Mouse (Mus musculus): Measurements from ENCODE around the gene Olfr156. TPM values are rescaled to one million over a fixed set of nuclear protein-coding genes. Genes with fewer than 3 reads are reported as not detected.

The Olfr156 gene
- polyA plus RNA-seq (2012; rRNA removed) (not detected in 2 replicates), polyA plus RNA-seq (2014; fragmentation: Nextera tagmentation; extraction: Ambion mirVana) (not detected in 2 replicates)

DNA sequence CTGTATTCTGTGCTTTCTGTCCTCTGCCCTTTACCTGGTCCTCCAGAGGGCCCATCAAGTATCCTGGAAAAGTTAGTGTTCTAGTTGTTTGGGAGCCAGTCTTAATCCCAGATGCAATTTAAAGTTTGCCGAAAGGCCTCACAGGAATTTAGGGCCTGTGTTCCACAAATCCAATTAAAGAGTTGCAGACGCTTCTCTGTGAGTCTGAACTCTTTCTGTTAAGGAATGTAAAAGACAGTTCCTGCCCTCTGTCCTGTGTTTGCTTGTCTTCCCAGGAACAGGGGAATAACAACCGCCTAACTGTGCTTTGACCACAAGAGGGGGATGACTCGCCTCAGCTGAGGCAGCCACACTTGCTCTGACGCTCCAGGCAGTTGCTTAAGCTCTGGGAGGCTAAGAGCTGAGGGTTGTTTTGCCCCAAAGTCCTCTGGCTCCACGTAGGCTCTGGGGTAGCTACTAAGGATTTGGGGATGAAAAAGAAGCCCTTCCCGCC lies at the start of gene Olfr156:
Olfr156 (minus strand) TSS at position 51 of the 493 bp plus-strand sequence.
- no peak for DNase-seq (ENCODE audit: low read depth in 3 of 3, low spot score in 3 of 3)
- Histone ChIP-seq H3K27me3 (ENCODE audit: control insufficient read depth, insufficient read depth, low read length) (no peaks in the 10 kb centered on the region), H3K9me3 (ENCODE audit: control insufficient read depth, low read length) (no peaks in the 10 kb centered on the region), H3K4me2 (ENCODE audit: low read depth) (no peak within 1 kb of the TSS), H3K27ac (no peak within 1 kb of the TSS), H3K4me1 (replicated peaks; ENCODE audit: control insufficient read depth in 2 of 2, insufficient read depth in 2 of 2, low read length in 1 of 2) (no peaks in the 10 kb centered on the region), H3K36me3 (replicated peaks; ENCODE audit: control insufficient read depth, insufficient read depth, low read depth) (no peaks in the 10 kb centered on the region), H3K9ac (replicated peaks) (no peak within 1 kb of the TSS), H3K4me3 (ENCODE audit: insufficient read depth in 1 of 2, low read depth in 2 of 2, low read length in 2 of 2) (no peak within 1 kb of the TSS)
- WGBS (ENCODE audit: insufficient replicate concordance): 26% methylated on average over 7 of the region's 7 CpGs
- TF ChIP-seq CTCF (IDR thresholded peaks at IDR 0.05; ENCODE audit: low read depth): peak; percentile 60
- TF ChIP-seq EP300 (IDR thresholded peaks at IDR 0.05; ENCODE audit: low read depth): no peak
- no peak for ATAC-seq (ENCODE audit: insufficient read depth)

GRCm38 (mm10) chr4:43869821-43870220 lies 46.1 kb upstream of the Olfr156 start:
- H3K9me3 ChIP-seq (ENCODE audit: control insufficient read depth, low read length): no peaks in the 10 kb centered on the region
- H3K4me2 ChIP-seq (ENCODE audit: low read depth): no peak overlapping the region
- ATAC-seq (ENCODE audit: insufficient read depth) (no peak), DNase-seq (ENCODE audit: low read depth in 3 of 3, low spot score in 3 of 3) (no peak)
- TF ChIP-seq CTCF (IDR thresholded peaks at IDR 0.05; ENCODE audit: low read depth) (no peak), EP300 (IDR thresholded peaks at IDR 0.05; ENCODE audit: low read depth) (no peak)
- H3K36me3 ChIP-seq (replicated peaks; ENCODE audit: control insufficient read depth, insufficient read depth, low read depth): no peaks in the 10 kb centered on the region
- H3K27me3 ChIP-seq (ENCODE audit: control insufficient read depth, insufficient read depth, low read length): no peaks in the 10 kb centered on the region
- WGBS (ENCODE audit: insufficient replicate concordance): 76% methylated on average over 10 of the region's 10 CpGs
- no peak overlapping the region for H3K27ac ChIP-seq
- no peak overlapping the region for H3K4me3 ChIP-seq (ENCODE audit: insufficient read depth in 1 of 2, low read depth in 2 of 2, low read length in 2 of 2)
- no peaks in the 10 kb centered on the region for H3K4me1 ChIP-seq (replicated peaks; ENCODE audit: control insufficient read depth in 2 of 2, insufficient read depth in 2 of 2, low read length in 1 of 2)
- no peak overlapping the region for H3K9ac ChIP-seq (replicated peaks)

- no peaks in the 10 kb centered on the region for H3K9me3 ChIP-seq (ENCODE audit: control insufficient read depth, low read length)
- TF ChIP-seq EP300 (IDR thresholded peaks at IDR 0.05; ENCODE audit: low read depth): no peak
- TF ChIP-seq CTCF (IDR thresholded peaks at IDR 0.05; ENCODE audit: low read depth): no peak
- no peak overlapping the region for H3K27ac ChIP-seq
- no peak overlapping the region for H3K4me2 ChIP-seq (ENCODE audit: low read depth)
- no peak overlapping the region for H3K4me3 ChIP-seq (ENCODE audit: insufficient read depth in 1 of 2, low read depth in 2 of 2, low read length in 2 of 2)
- no peaks in the 10 kb centered on the region for H3K36me3 ChIP-seq (replicated peaks; ENCODE audit: control insufficient read depth, insufficient read depth, low read depth)
- no peak for ATAC-seq (ENCODE audit: insufficient read depth)
- H3K4me1 ChIP-seq (replicated peaks; ENCODE audit: control insufficient read depth in 2 of 2, insufficient read depth in 2 of 2, low read length in 1 of 2): no peaks in the 10 kb centered on the region
- H3K9ac ChIP-seq (replicated peaks): no peak overlapping the region
- no peak for DNase-seq (ENCODE audit: low read depth in 3 of 3, low spot score in 3 of 3)
- H3K27me3 ChIP-seq (ENCODE audit: control insufficient read depth, insufficient read depth, low read length): no peaks in the 10 kb centered on the region
- WGBS (ENCODE audit: insufficient replicate concordance): 41% methylated on average over 4 of the region's 4 CpGs
Measured at GRCm38 (mm10) chr4:43863298-43863697, 39.6 kb upstream of the Olfr156 start.

- H3K36me3 ChIP-seq (replicated peaks; ENCODE audit: control insufficient read depth, insufficient read depth, low read depth): no peaks in the 10 kb centered on the region
- no peak overlapping the region for H3K9ac ChIP-seq (replicated peaks)
- WGBS (ENCODE audit: insufficient replicate concordance): 15% methylated on average over 14 of the region's 14 CpGs
- ATAC-seq (ENCODE audit: insufficient read depth) (no peak), DNase-seq (ENCODE audit: low read depth in 3 of 3, low spot score in 3 of 3) (peak in 2 of 3 experiments; percentile 16 to 24)
- H3K27ac ChIP-seq: no peak overlapping the region
- H3K4me3 ChIP-seq (ENCODE audit: insufficient read depth in 1 of 2, low read depth in 2 of 2, low read length in 2 of 2): no peak overlapping the region
- H3K9me3 ChIP-seq (ENCODE audit: control insufficient read depth, low read length): no peaks in the 10 kb centered on the region
- H3K4me1 ChIP-seq (replicated peaks; ENCODE audit: control insufficient read depth in 2 of 2, insufficient read depth in 2 of 2, low read length in 1 of 2): no peaks in the 10 kb centered on the region
- H3K27me3 ChIP-seq (ENCODE audit: control insufficient read depth, insufficient read depth, low read length): no peaks in the 10 kb centered on the region
- H3K4me2 ChIP-seq (ENCODE audit: low read depth): no peak overlapping the region
- TF ChIP-seq EP300 (IDR thresholded peaks at IDR 0.05; ENCODE audit: low read depth) (no peak), CTCF (IDR thresholded peaks at IDR 0.05; ENCODE audit: low read depth) (peak; percentile 86)
Measured at GRCm38 (mm10) chr4:43860744-43861519, 37.2 kb upstream of the Olfr156 start.

GRCm38 (mm10) chr4:43859886-43860285 lies 36.2 kb upstream of the Olfr156 start:
- Histone ChIP-seq H3K36me3 (replicated peaks; ENCODE audit: control insufficient read depth, insufficient read depth, low read depth) (no peaks in the 10 kb centered on the region), H3K4me2 (ENCODE audit: low read depth) (no peak overlapping the region), H3K9me3 (ENCODE audit: control insufficient read depth, low read length) (no peaks in the 10 kb centered on the region), H3K27ac (no peak overlapping the region), H3K4me1 (replicated peaks; ENCODE audit: control insufficient read depth in 2 of 2, insufficient read depth in 2 of 2, low read length in 1 of 2) (no peaks in the 10 kb centered on the region), H3K9ac (replicated peaks) (no peak overlapping the region), H3K4me3 (ENCODE audit: insufficient read depth in 1 of 2, low read depth in 2 of 2, low read length in 2 of 2) (no peak overlapping the region), H3K27me3 (ENCODE audit: control insufficient read depth, insufficient read depth, low read length) (no peaks in the 10 kb centered on the region)
- ATAC-seq (ENCODE audit: insufficient read depth) (no peak), DNase-seq (ENCODE audit: low read depth in 3 of 3, low spot score in 3 of 3) (no peak)
- TF ChIP-seq CTCF (IDR thresholded peaks at IDR 0.05; ENCODE audit: low read depth) (no peak), EP300 (IDR thresholded peaks at IDR 0.05; ENCODE audit: low read depth) (no peak)
- WGBS (ENCODE audit: insufficient replicate concordance): 70% methylated on average over 10 of the region's 10 CpGs
